Mouse (Mus musculus): ENCODE measurements at regions not wholly inside any gene's neighbourhood (a gene's known extent, or its start where the extent isn't known, plus 50 kb on each side); places are given as distances from the start of the nearest gene placed in this dataset.

DNA sequence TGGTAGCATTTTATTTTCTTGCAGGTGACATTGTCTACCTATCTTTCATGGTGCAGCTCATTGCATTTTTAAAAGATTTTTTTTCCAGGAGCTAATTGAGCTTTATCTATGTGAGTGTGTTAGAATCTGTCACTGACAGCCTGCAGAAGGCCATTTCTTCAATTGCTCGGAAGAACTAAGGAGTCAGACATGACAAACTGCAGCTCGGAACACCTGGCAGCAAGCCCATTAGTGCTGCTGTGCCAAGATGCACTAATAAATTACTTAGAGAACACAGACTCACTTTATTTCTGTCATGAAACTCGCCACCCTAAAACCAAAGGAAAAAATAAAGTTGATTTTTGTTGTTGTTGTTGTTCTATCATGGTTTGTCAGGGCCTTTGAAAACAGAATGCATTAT lies 367.5 kb upstream of the Gm10306 start:
- TF ChIP-seq CTCF (IDR thresholded peaks at IDR 0.05; ENCODE audit: low read depth) (no peak), EP300 (IDR thresholded peaks at IDR 0.05; ENCODE audit: low read depth) (no peak)

Data from heart, postnatal 0 days (tissue).